Mouse (Mus musculus) limb, embryonic 14.5 days (tissue): ENCODE results near the gene Gm20683. TPM values are rescaled to one million over a fixed set of nuclear protein-coding genes. Genes with fewer than 3 reads are reported as not detected.
A peak's percentile ranks its signal among the peaks of the same experiment; 100 is the strongest.
"Not testable (repeated sequence)": the region's sequence is repeated elsewhere in the genome, so short reads cannot be mapped to it uniquely, and the experiment has no call there.

ENCODE experiments used
- ATAC-seq: fragments of 200-750 bp; cut with Nextera tagmentation; 2 replicates; pipeline ENCODE4 v1.8.0; 2017; ENCODE audit warnings: low read depth, moderate number of reproducible peaks, moderate TSS enrichment; ENCODE audit not compliant: low FRiP score
- DNase-seq: peaks from one replicate; pipeline ENCODE4 v3.0.0-alpha.2; 2015; ENCODE audit warnings: low spot score
- H3K27ac ChIP-seq: fragments of 300-500 bp; sonication (generic); replicated peaks from 2 replicates; pipeline ENCODE4 v1.5.1; 2014; ENCODE audit warnings: low read depth, mild to moderate bottlenecking, low read length, moderate library complexity, mixed read lengths
- H3K27me3 ChIP-seq: fragments of 300-500 bp; sonication (generic); 2 replicates; pipeline ENCODE4 v1.6.1; 2014; ENCODE audit warnings: low read length, mixed read lengths; ENCODE audit not compliant: control insufficient read depth, insufficient read depth
- H3K36me3 ChIP-seq: fragments of 300-500 bp; sonication (generic); 2 replicates; pipeline ENCODE4 v1.6.1; 2014; ENCODE audit warnings: mild to moderate bottlenecking, low read length, moderate library complexity, mixed read lengths; ENCODE audit not compliant: control insufficient read depth, insufficient read depth
- H3K4me1 ChIP-seq: fragments of 300-500 bp; sonication (generic); 2 replicates; pipeline ENCODE4 v1.6.1; 2014; ENCODE audit warnings: antibody characterized with exemption, low read length, mixed read lengths; ENCODE audit not compliant: control insufficient read depth, insufficient read depth
- H3K4me2 ChIP-seq: fragments of 300-500 bp; sonication (generic); replicated peaks from 2 replicates; pipeline ENCODE4 v1.6.1; 2014; ENCODE audit warnings: low read depth, mild to moderate bottlenecking, low read length, moderate library complexity; ENCODE audit not compliant: severe bottlenecking
- H3K4me3 ChIP-seq: fragments of 300-500 bp; sonication (generic); replicated peaks from 2 replicates; pipeline ENCODE4 v1.5.1; 2014; ENCODE audit warnings: low read length
- H3K9ac ChIP-seq: fragments of 300-500 bp; sonication (generic); 2 replicates; pipeline ENCODE4 v1.6.1; 2014; ENCODE audit warnings: mild to moderate bottlenecking, low read depth, low read length, moderate library complexity; ENCODE audit not compliant: severe bottlenecking
- H3K9me3 ChIP-seq: fragments of 300-500 bp; sonication (generic); 2 replicates; pipeline ENCODE4 v1.6.1; 2016; ENCODE audit warnings: low read length; ENCODE audit not compliant: control insufficient read depth
- POLR2A ChIP-seq: fragments of 200-500 bp; IDR thresholded peaks from 2 replicates; pipeline ENCODE4 v1.8.0; 2012; ENCODE audit warnings: inconsistent platforms, mild to moderate bottlenecking, moderate library complexity, borderline replicate concordance; ENCODE audit not compliant: insufficient read depth, insufficient read length; ENCODE audit errors: extremely low read depth
- WGBS: fragments of 180-500 bp; shearing (Covaris S2); extraction: QIAGEN DNeasy Blood & Tissue Kit; methylation state at CpG from one replicate; pipeline ENCODE4 v1.1.7; 2014; 5-methylcytosine and 5-hydroxymethylcytosine counted together
- polyA plus RNA-seq, 2 experiments: library from polyadenylated mRNA; depleted of rRNA in 1 of 2; stranded (reverse) in 1 of 2; unstranded in 1 of 2; fragments of >200 nt; fragmentation: Nextera tagmentation in 1 of 2; extraction: Ambion mirVana in 1 of 2; gene quantifications; 2 replicates each; pipeline versions ENCODE4 v1.2.1 to v1.2.3; 2012 to 2014

Gm20683 gene
- polyA plus RNA-seq, 2 experiments = 2.5 to 13.0 TPM

- no peak for DNase-seq
- peak overlapping the region; percentile 66; the same call in 1 of the 2 replicates for H3K4me3 ChIP-seq
- peak overlapping the region; percentile 96; the same call in 1 of the 2 replicates for H3K4me2 ChIP-seq
- H3K27ac ChIP-seq = no peak overlapping the region
- 39% methylated on average over 5 of the region's 5 CpGs for WGBS
- H3K9ac ChIP-seq = no peak overlapping the region
- TF ChIP-seq POLR2A = no peak
- no peaks in the 10 kb centered on the region for H3K9me3 ChIP-seq
- H3K27me3 ChIP-seq = peaks cover 27% of the 10 kb centered on the region
- H3K36me3 ChIP-seq = no peaks in the 10 kb centered on the region
- H3K4me1 ChIP-seq = peaks cover 6% of the 10 kb centered on the region
- ATAC-seq = no peak
These were observed 33.5 kb downstream of the Gm20683 start for GRCm38 (mm10) chr17:25808028-25808427.

DNA sequence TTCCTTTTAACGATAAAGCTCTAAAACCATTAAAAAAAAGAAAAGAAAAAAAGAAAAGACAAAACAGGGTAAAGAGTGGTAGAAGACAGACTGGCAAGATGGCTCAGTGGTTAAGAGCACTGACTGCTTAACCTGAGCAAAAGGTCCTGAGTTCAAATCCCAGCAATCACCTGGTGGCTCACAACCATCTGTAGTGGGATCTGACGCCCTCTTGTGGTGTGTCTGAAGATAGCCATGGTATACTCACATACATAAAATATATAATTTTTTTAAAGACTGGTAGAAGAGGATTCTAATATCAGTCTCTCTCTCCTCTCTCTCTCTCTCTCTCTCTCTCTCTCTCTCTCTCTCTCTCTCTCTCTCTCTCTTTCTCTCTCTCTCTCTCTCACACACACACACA, 34.1 kb downstream of the Gm20683 start:
- H3K36me3 ChIP-seq, H3K4me2 ChIP-seq, H3K4me3 ChIP-seq, H3K9me3 ChIP-seq, H3K9ac ChIP-seq, H3K27ac ChIP-seq, H3K4me1 ChIP-seq, DNase-seq, ATAC-seq: not testable (repeated sequence)
- peaks cover 22% of the 10 kb centered on the region for H3K27me3 ChIP-seq
- whole genome bisulfite sequencing = 40% methylated on average over 2 of the region's 2 CpGs

- 76% methylated on average over 4 of the region's 4 CpGs for WGBS
- Histone ChIP-seq H3K9ac (no peak overlapping the region), H3K4me2 (no peak overlapping the region), H3K9me3 (no peaks in the 10 kb centered on the region), H3K27ac (no peak overlapping the region), H3K36me3 (no peaks in the 10 kb centered on the region), H3K4me3 (no peak overlapping the region), H3K4me1 (peaks cover 6% of the 10 kb centered on the region), H3K27me3 (peaks cover 19% of the 10 kb centered on the region)
- no peak for DNase-seq
- TF ChIP-seq POLR2A = no peak
- no peak for ATAC-seq
These were observed 35.1 kb downstream of the Gm20683 start for GRCm38 (mm10) chr17:25806507-25806906.

- peak; percentile 30 for DNase-seq
- ATAC-seq = peak; percentile 58; the same call in 1 of the 2 replicates
- Histone ChIP-seq H3K9me3 (no peaks in the 10 kb centered on the region), H3K27me3 (peaks cover under 1% of the 10 kb centered on the region; the same call in 1 of the 2 replicates), H3K27ac (no peak overlapping the region), H3K4me2 (no peak overlapping the region), H3K4me1 (no peaks in the 10 kb centered on the region), H3K9ac (no peak overlapping the region; the same call in 1 of the 2 replicates), H3K4me3 (no peak overlapping the region), H3K36me3 (no peaks in the 10 kb centered on the region)
- WGBS = 11% methylated on average over 10 of the region's 10 CpGs
- TF ChIP-seq POLR2A = no peak
These were observed 38.6 kb downstream of the Gm20683 start for GRCm38 (mm10) chr17:25802825-25803517.

GRCm38 (mm10) chr17:25801029-25801428, 40.5 kb downstream of the Gm20683 start:
- Histone ChIP-seq H3K9me3 (no peaks in the 10 kb centered on the region), H3K9ac (no peak overlapping the region), H3K4me2 (no peak overlapping the region), H3K27me3 (no peaks in the 10 kb centered on the region), H3K27ac (no peak overlapping the region), H3K4me1 (peaks cover 8% of the 10 kb centered on the region; the same call in 1 of the 2 replicates), H3K4me3 (no peak overlapping the region), H3K36me3 (no peaks in the 10 kb centered on the region)
- no peak for TF ChIP-seq POLR2A
- DNase-seq = peak; percentile 79
- 5% methylated on average over 6 of the region's 6 CpGs for WGBS
- no peak for ATAC-seq

GRCm38 (mm10) chr17:25796951-25797369, 44.6 kb downstream of the Gm20683 start, which contains the start of gene Metrn:
TSS of gene Metrn (minus strand) at chr17:25797136.
- Histone ChIP-seq H3K36me3 (no peaks in the 10 kb centered on the region), H3K4me2 (peak within 1 kb of the TSS; percentile 97), H3K4me1 (peaks cover 21% of the 10 kb centered on the region), H3K4me3 (peak within 1 kb of the TSS; percentile 81), H3K27ac (0 out of 2 replicates have a peak within 1 kb of the TSS, but pooled peaks have one; percentile 4), H3K9ac (peak within 1 kb of the TSS; percentile 70), H3K9me3 (no peaks in the 10 kb centered on the region), H3K27me3 (no peaks in the 10 kb centered on the region)
- ATAC-seq (peak; percentile 92), DNase-seq (peak; percentile 82)
- TF ChIP-seq POLR2A = 0 out of 2 replicates have a peak, but pooled peaks have one; percentile 29
- under 1% methylated on average over 29 of the region's 35 CpGs for WGBS
